Mouse (Mus musculus) ES-E14 (cell line): ENCODE results near the gene Naglu.

Experiments used
- CHD2 ChIP-seq: IDR thresholded peaks from 2 replicates; pipeline ENCODE4 v1.6.1; 2014; ENCODE audit warnings: mild to moderate bottlenecking, low read depth, low read length, inconsistent platforms
- MAFK ChIP-seq: IDR thresholded peaks from 2 replicates; pipeline ENCODE4 v1.6.1; 2014; ENCODE audit warnings: mild to moderate bottlenecking, low read depth, low read length, inconsistent platforms; ENCODE audit not compliant: insufficient read depth
- ZC3H11A ChIP-seq: IDR thresholded peaks from 2 replicates; pipeline ENCODE4 v1.6.1; 2012; ENCODE audit warnings: low read depth, mild to moderate bottlenecking, inconsistent platforms, low read length, borderline replicate concordance

DNA sequence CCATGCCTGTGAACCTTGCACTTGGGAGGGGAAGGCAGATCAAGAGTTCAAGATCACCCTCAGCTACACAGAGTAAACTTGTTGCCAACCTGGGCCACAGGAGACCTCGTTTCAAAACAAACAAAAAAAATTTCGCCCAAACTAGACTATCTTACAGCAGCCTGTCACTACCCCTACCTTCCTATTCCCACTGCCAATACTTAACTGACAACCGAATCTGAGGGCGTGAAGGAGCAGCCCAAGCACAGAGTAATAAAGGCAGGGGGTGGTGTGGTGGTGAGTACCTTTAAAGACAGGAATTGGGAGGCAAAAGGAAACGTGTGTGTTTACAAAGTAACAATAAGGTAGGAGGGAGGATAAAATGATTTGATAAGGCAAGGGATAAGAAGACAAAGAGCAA lies 40.9 kb downstream of the Naglu start:
- TF ChIP-seq MAFK: no peak
- TF ChIP-seq CHD2: no peak
- no peak for TF ChIP-seq ZC3H11A
